Mouse (Mus musculus): ENCODE measurements at regions not wholly inside any gene's neighbourhood (a gene's known extent, or its start where the extent isn't known, plus 50 kb on each side); places are given as distances from the start of the nearest gene placed in this dataset.
A peak's percentile ranks its signal among the peaks of the same experiment; 100 is the strongest.
"Not testable (repeated sequence)": the region's sequence is repeated elsewhere in the genome, so short reads cannot be mapped to it uniquely, and the experiment has no call there.

DNA sequence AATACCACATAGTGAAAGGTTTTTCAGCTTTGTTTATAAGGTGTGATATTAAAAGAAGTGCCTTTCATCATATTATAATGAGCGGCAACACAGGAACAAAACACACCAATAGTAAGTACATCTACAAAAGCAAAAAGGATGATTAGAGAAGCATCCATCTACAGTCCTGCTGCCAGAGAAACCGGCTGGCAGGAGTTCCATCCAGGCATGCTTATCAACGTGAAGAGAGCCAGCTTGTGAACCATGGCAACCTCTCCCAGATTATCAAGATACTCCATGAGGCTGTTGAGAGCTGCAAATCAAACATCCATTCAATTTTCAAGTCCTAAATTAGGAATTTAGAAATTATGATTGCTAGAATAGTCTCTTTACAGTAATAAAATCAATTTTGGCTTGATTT is 590.1 kb downstream of the Kctd12 start:
- no peak for DNase-seq

DNA sequence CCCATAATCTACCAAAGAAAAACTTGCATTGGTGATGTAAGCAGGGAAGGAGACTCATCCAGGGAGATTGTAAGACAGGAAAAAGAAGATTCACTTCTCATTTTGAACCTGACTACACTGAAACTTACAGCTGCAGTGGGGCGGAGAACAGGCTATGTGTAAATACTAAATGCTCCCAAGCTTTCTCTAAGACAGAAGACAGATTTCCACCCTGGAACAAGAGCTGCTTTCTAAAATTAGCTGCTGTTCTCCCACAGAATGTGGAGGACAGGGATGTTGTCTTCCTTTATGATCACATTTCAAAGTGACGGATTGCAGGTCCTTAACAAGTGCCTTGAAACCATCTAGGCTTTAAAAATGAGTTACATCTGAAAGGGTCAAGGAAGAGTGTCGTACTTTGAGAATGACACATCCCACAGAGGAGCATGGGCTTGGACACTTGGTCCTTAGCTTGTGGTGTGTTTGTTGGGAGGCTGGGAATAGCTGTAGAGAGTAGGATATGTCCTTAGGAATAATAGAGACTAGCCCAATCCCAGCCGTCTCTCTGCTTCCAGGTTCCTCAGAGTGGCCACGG is 609.4 kb downstream of the Kctd12 start:
- DNase-seq: no peak

DNA sequence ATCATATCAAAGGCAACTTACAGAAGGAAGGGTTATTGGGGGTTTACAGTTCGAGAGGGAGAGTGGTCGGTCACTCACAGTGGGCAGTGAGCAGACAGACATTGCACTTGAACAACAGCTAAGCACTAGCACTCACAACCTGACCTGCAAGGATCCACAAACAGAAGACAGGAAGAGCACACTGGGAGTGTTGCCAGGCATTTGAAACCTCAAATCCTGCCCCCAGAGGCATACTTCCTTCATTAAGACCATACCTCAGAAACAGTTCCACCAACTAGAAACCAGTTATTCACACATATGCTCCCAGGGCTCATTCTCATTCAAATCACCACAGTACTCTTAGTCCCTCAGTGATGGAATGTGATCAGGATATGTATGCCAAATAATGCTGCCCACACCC is 620.8 kb downstream of the Kctd12 start:
- no peak for DNase-seq

DNA sequence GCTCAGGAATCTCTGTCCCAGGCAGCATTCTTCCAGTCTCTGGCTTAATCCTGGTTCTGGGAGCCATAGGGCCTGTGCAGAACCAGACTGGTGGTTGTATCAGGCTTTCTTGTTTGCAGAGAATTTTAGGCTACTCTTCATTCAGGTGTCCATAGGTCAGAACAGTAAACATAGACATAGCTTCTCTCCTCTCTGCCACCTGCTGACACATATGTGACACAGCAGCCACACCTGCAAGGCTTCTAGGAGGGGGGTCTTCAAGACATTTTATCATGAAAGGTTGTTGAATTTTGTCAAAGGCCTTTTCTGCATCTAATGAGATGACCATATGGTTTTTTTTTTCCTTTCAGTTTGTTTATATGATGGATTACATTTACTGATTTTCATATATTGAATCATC is 599.7 kb downstream of the Lmo7 start:
- no peak for DNase-seq

DNA sequence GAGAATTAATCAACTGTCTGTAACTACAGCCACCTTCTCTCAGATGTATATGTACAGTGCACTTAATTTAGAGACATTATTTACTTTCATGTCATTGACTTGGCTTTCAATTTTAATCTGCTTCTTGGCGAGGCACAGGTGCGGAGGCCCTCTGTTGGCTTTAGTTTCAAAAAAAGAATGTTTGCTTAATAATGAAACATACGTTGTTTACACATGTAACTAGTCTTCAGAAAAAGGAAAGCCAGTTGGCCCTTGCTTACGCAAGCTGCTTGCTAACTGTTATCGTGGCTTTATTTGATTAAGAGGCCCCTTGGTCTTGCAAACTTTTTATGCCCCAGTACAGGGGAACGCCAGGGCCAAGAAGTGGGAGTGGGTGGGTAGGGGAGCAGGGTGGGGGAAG is 576.6 kb downstream of the Lmo7 start:
- peak in 1 of 2 experiments; percentile 6 for DNase-seq

DNA sequence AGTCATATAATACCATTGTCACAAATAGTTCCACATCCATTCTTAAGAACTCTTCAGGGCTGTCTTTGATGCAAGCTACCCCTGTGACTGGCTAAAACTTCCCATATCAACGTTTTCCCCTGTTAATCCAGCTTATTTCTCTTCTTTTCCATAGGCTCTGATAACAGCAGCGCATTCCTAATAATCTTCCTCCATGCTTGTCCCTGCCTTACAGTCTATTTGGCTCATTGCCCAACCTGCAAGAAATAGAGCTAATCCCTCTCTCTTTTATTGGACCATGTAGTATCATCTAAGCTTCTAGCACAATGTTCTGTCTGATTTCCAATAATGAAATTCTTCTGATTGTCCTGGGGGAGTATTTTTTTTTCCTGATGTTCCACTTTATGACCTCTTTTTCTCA is 573.1 kb downstream of the Lmo7 start:
- DNase-seq: no peak

DNA sequence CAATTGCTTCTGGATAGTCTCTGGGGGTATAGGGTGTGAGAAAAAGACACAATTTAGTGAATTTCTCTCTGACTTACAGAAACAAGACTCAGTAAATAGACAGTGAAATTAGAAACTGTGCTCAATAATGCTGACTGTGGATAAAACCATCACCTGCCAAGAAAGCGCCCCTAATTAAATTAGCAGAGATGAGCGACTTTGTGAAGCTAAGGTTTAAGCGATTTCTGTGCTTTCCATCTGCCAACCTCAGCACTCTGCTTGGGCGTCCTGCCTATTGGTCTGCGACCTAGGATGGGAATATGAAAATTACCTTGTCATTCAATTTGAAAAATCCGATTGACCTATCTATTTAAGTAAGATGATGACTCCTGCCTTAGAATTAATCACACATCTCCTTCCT is 570.5 kb downstream of the Lmo7 start:
- no peak for DNase-seq

DNA sequence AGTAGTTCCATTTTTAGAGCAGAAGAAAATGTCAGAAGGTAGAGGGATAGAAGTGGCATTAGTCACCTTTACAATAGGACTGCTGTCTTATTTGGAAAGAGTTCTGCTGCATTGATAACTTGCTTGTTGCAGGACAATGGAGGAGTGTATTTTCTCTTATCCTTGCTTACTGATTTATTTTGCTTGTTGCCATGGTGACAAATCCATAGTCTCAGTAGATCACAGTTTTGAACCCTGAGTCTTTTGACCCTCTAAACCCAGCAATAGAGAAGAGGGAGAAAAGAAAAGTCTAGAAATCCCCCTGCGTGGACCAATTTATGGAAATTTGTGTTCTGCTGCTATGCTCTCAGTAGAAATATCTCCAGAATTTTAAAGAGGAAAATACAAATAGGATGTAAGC is 561.6 kb downstream of the Lmo7 start:
- DNase-seq: no peak

DNA sequence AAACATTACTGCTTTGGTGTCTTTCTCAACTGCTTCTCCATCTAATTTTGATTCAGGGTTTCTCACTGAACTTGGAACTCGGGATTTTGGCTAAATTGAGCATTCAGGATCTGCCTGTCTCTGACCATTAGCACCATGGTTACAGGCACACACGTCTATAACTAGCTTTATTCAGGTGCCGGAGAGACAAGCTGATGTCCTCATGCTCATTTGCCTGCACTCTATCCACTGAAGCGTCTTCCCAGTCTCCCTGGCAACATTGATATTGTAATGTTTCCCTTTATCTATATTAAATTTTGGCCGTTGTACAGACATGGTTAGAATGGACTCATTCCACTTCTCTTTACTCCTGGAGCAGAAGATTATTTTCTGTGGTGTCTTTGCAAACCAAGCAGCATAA is 520.3 kb downstream of the Lmo7 start:
- DNase-seq: no peak

DNA sequence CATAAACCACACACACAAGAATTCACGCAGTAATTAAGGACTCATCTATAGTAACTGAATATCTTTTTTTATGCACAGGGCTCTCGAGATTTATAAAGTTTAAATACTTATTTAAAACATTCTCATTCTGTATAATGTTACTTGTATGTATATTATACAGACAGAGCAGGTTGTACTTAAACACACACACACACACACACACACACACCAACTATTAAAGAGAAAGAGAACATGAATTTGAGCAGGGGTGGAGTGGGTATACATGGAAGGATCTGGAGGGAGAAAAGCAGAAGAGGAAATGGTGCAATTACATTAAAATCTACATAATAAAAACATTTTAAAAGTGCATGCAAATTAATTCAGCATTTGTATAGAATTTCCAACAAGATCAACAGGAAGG is 518.8 kb downstream of the Lmo7 start:
- DNase-seq: no peak

DNA sequence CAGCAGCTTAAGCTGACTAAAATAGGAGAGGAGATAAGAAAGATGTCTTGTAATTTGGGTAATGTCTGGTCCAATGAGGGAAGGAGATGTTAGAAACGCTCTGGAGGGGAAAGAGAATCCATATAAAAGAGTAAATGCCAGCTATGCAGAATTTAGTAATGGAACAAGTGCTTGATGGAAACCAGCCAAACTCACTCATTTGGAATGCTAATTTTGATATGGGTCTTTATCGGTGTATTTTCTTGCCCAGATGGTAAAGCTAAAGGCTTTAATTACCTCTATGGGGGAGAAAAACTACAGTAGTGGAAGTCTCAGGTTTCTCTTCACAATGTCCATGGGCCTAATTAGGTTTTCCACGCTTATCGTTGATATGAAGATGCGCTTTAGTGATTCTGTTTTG is 518.3 kb downstream of the Lmo7 start:
- DNase-seq: no peak

DNA sequence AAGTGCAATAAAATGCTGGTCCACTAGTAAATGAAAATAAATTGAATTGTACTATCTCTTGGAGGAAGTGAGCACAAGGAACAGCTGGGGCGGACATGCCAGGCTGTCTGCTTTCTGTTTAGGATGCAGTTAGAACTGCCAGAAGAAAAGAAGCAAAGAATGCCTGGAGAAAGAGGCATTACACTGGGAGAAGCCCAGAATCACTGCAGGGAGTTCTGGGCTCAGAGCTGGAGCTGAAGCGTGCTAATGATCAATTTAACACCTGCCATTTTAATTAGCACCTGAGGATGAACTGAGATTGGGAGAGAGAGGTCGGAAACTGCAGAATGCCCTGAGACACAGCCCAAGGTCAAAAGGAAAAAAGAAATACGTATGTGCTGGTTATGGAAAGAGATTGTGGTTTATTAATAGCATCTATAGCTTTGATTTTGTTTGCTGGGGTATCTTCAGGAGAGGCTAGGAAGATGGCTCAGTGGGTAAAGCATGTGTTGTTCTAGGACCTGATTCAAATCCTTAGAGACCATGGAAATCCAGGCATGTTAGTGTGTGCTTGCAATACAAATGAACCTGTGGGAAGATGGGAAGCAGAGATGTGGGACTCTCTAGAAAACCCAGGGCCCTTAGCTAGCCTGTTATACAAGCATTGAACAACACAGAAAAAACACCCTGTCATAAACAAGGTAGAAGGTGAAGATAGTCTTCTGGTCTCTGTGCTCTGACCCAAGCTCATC is 514.2 kb downstream of the Lmo7 start:
- no peak for DNase-seq

DNA sequence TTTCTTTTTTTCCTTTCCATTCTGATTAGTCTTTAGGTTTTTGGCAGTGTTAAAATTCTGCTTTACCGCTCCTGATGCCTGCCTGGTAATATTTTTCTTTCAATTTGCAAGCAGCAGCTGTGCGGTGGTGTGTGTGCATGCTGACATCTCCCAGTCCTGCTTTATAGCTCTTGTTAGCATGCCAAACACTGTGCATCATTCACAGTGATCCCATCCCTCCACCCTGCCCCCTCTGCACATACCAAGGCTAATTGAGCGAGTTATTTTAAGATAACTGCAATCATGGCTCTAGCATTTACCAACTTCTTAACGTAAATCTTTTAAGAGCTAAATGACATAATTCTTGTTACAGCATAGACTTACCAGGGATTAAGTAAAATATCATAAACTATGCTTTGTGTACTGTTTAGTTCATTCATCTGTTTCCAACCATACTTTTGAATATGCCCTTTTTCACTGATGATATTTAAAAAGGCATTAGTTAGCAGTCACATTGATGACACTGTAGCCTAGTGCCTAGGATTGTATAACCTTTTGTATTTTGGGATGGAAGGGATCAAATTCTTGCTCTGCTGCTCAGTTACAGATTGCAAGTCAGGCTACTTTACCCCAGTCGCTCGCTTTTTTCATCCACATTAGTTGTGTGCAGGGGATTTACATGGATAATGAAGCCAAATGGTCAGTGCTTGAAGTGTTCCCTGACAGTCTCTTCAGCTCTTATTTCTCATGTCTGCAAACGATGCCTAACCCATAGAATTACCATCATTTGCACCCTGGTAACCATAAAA is 487.0 kb downstream of the Lmo7 start:
- no peak for DNase-seq

DNA sequence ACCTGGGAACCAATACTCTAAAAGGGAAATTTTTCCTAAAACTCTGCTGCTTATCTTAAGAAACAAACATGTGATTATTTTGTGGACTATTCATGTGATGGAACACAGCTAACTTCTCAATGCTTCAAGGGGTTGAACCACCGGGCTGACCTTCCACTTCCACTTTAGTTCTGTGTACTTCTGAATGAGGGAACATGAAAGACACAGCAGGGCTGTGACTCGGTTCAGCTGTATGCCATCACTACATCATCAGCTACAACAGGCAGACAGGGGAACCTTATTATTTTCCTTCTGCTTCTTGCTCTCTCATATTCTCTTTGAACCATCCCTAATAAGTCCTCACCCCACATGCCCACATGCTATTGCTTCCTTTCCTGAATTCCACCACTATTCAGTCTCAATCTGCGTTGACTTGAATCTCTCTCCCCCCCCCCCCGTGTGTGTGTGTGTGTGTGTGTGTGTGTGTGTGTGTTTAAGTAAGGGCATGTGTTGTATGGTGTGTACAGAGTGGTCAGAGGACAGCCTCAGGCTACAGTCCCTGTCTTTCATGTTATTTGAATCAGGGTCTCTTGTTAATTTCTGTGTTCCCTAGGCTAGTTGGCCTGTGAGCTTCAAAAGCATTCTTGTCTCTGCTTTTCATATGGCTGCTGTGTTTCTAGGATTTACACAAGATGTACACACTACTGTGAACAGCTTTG is 485.7 kb downstream of the Lmo7 start:
- no peak for DNase-seq

DNA sequence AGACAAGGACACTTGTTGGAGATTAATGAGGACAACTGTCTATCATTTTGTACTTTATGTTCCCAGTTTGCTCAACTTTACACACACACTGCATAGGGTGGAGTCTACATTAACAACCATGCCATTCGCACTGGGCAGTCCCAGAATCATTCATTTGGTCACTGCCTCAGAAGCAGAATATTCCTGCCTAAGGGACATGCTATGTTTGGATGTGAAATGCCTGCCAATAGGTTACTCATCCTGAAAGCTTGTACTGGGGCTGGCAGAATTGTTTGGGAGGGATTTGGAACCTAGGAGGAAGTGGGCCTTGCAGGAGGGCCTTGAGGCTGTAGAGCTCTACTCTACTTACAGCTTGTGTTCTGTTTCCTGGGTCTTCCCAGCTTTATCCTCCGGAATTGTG is 482.3 kb downstream of the Lmo7 start:
- DNase-seq: no peak

DNA sequence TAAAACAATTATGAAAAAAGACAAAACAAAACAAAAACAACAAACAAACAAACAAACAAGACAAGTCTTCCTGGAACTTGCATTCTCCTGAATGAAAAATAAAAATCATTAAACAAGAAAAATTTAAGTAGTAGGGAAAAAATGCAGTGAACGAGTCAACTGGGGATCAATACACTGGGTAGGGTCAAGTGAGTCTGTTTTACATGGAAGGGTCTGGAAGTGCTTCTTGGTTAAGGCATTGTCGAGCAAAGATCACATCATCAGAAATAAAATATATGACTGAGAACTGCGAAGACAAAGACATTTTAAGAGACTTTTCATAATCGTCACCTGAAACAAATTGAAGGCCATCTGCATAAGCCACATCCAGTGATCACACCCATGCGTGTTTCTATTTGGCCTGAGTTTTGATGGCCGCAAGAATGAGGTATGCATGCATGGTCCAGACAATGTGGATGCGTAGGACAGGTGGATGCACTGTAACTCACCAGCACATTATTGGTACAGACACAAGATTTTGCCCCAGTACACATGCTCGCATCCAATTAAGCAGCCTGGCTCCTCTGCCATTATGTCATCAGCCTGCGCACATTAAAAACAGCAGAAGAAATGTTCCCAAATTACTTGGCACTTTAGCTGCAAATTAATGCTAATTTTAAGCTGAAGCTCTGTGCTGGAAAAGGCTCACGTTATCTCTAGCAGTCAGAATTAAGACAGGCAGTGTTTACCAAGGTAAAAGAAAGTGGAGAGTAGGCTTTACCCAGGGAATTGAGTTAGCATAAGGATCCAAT is 475.3 kb downstream of the Lmo7 start:
- DNase-seq: no peak

DNA sequence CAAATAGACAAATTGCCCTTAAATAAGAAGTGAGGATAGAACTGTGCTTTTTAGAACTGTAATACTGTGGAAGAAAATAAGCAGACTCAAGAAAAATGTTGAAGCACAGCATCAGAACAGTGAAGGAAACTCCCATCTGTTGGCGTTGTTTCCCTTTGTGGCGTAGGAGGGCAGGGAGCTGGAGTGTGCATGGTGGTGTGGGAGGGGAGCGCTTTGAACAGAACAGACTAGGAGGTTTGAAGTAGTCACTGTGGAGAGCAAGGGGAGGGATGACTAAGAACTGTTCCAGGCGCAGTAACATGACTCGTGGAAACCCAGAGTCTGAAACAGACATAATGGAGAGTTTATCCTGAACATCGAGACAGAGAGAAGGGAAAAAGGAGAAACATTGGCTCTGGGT is 469.7 kb downstream of the Lmo7 start:
- no peak for DNase-seq

DNA sequence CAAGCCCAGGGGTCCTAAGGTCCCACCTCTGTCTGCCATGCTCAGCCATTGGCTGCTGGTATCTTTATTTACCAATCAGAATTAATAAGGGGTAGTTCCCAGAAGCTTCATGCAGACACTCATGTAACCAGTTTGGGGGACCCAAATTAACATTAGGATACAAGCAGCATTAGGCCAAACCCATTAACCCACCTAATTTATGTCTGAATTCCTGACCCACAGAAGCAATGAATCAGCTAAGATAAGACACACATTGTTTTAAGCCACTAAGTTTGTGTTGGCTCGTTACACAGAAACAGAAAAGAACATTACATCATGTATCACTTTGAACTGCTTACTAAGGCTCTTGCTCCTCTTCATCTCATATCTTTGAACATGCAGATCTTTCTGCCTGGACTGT is 461.0 kb downstream of the Lmo7 start:
- DNase-seq: no peak

DNA sequence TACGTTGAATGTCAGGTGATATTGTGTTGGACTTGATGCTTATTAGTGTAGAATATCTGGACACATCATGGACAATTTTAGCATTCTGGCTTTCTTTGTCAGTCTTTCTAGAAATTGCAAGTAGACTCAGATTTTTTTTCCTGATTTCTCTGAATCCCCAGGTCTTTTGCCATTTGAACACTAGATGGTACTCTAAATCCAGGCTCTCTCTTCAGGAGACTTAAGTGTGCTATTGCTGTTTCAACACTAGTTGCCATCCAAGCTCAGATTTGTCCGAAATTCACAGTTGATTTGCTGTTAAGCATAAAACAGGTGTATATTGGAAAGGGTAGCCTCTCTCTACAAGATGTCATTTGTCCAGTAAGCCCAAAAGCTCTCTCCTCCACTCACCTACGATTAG is 451.5 kb downstream of the Lmo7 start:
- no peak for DNase-seq

DNA sequence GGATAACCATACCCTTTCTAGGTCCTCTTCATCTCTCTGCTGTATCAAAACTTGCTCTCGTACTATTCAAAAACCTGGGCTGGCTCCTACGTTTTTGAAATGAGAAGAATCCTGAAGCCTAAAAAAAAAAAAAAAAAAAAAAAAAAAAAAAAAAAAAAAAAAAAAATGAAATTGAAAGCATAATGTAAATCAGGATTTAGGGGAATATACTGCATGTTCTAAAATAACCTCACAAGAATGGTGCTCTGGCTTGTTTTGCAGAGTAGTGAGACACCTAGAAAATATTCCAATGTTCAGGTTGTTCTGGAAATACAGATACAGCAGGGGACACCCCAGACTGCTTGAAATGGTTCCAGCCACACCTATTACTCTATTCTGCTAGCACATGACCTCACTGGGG is 442.0 kb downstream of the Lmo7 start:
- no peak for DNase-seq

DNA sequence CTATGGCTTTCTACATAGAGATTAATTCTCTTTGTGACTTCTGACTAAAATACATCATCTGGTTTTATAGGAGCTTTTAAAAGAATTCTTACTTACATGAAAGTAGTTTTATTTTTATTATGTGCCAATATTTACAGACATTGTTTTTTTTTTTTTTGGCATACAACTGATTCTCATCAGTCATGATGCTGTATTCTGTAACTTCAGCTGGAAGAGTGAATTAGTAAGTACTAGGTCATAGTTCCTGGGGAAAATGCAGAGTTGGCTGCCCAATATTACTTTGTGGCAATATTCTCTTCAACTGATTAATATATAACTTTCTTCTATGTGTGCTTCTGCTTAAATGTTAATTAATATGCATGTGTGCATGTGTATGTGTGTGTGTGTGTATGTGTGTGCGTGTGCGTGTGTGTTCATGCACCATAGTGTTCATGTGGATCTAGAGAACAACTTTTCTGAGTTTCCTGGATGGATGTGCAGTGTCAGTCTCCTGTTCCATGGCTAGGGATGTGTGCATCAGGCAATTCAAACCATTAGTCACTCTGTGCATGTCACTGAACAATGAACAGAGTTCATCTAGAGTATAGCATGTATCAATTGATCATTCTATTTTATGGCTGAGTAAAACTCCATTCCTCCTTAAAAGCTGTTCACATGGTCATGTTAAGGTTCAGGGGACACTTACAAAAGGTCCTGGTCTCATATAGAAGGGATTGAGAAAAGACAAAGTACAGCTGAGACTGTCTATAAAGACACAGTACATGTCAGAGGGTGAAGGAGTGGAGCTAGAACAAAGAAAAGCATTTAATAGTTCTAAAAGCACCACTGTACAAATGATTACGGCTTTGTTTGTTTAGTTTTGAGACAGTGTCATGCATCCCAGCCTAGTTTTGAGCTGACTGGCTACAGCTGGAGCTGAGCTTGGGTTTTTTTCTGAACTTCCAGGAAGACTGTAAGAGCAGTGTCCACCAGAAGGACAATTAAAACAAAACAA is 431.8 kb downstream of the Lmo7 start:
- no peak for DNase-seq

DNA sequence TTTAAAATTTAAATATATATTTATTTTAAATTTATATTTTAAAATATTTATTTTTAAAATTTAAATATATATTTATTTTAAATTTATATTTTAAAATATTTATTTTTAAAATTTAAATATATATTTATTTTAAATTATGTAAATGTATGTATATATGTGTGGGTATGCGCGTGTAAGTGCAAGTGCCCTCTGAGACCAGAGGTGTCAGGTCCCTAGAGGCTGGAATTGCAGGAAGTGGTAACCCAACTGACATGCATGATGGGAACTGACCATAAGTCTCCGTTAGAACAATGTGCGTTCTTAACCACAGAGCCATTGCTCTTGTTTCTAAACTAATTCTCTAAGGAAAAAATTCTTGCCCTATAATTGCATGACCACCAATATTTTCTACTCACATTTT is 420.7 kb downstream of the Lmo7 start:
- DNase-seq: not testable (repeated sequence)

All from lung, adult 18-20 months (tissue).